Mouse (Mus musculus): Measurements from ENCODE around the gene Lrba. TPM values are rescaled to one million over a fixed set of nuclear protein-coding genes. Genes with fewer than 3 reads are reported as not detected.

Lrba gene
- 6.4 and 7.3 TPM in 2 replicates for polyA plus RNA-seq (2016; fragmentation: Nextera tagmentation; extraction: Ambion mirVana)

- peak; percentile 84 for ATAC-seq (ENCODE audit: insufficient number of reproducible peaks, insufficient read depth, low FRiP score, low TSS enrichment)
- WGBS = 1% methylated on average over 41 of the region's 55 CpGs
- 0 out of 2 replicates have a peak, but pooled peaks cover 4% of the 10 kb centered on the region for H3K4me1 ChIP-seq
Observed at GRCm38 (mm10) chr3:86224564-86225421, at the start of gene Lrba. Gene Lrba (plus strand): TSS chr3:86224680.

GRCm38 (mm10) chr3:86179714-86180113 lies 44.8 kb upstream of the Lrba start:
- no peaks in the 10 kb centered on the region for H3K4me1 ChIP-seq
- H3K4me2 ChIP-seq (replicated peaks) = no peak overlapping the region
- ATAC-seq (ENCODE audit: insufficient number of reproducible peaks, insufficient read depth, low FRiP score, low TSS enrichment) = no peak
- WGBS = 90% methylated on average over 7 of the region's 7 CpGs
- no peak overlapping the region for H3K4me3 ChIP-seq
- H3K36me3 ChIP-seq = no peaks in the 10 kb centered on the region
- H3K27me3 ChIP-seq = no peaks in the 10 kb centered on the region
- no peaks in the 10 kb centered on the region for H3K9me3 ChIP-seq
- no peak overlapping the region for H3K9ac ChIP-seq
- no peak overlapping the region for H3K27ac ChIP-seq

More at GRCm38 (mm10) chr3:86224564-86225421, at the start of gene Lrba:
- peak within 1 kb of the TSS; percentile 91 for H3K4me3 ChIP-seq
- no peaks in the 10 kb centered on the region for H3K36me3 ChIP-seq
- no peaks in the 10 kb centered on the region for H3K9me3 ChIP-seq
- peak within 1 kb of the TSS; percentile 73 for H3K9ac ChIP-seq
- H3K27ac ChIP-seq = peak within 1 kb of the TSS; percentile 90
- peak within 1 kb of the TSS; percentile 88 for H3K4me2 ChIP-seq (replicated peaks)
- H3K27me3 ChIP-seq = no peaks in the 10 kb centered on the region

- Histone ChIP-seq H3K36me3 (no peaks in the 10 kb centered on the region), H3K4me3 (no peak overlapping the region), H3K9ac (no peak overlapping the region), H3K9me3 (no peaks in the 10 kb centered on the region), H3K27ac (no peak overlapping the region), H3K4me1 (no peaks in the 10 kb centered on the region), H3K27me3 (no peaks in the 10 kb centered on the region), H3K4me2 (replicated peaks) (no peak overlapping the region)
- no peak for ATAC-seq (ENCODE audit: insufficient number of reproducible peaks, insufficient read depth, low FRiP score, low TSS enrichment)
- 75% methylated on average over 5 of the region's 5 CpGs for WGBS
Observed at GRCm38 (mm10) chr3:86181107-86181506, 43.4 kb upstream of the Lrba start.

GRCm38 (mm10) chr3:86184546-86184945 lies 39.9 kb upstream of the Lrba start:
- Histone ChIP-seq H3K9ac (no peak overlapping the region), H3K4me3 (no peak overlapping the region), H3K4me2 (replicated peaks) (no peak overlapping the region), H3K27me3 (no peaks in the 10 kb centered on the region), H3K36me3 (no peaks in the 10 kb centered on the region), H3K4me1 (peaks cover 10% of the 10 kb centered on the region; the same call in 1 of the 2 replicates), H3K9me3 (no peaks in the 10 kb centered on the region), H3K27ac (no peak overlapping the region)
- no peak for ATAC-seq (ENCODE audit: insufficient number of reproducible peaks, insufficient read depth, low FRiP score, low TSS enrichment)
- WGBS = 83% methylated on average over 7 of the region's 7 CpGs

GRCm38 (mm10) chr3:86187736-86188389 lies 36.6 kb upstream of the Lrba start:
- H3K9me3 ChIP-seq = no peaks in the 10 kb centered on the region
- H3K27ac ChIP-seq = no peak overlapping the region
- no peak overlapping the region for H3K9ac ChIP-seq
- H3K27me3 ChIP-seq = no peaks in the 10 kb centered on the region
- no peak for ATAC-seq (ENCODE audit: insufficient number of reproducible peaks, insufficient read depth, low FRiP score, low TSS enrichment)
- no peak overlapping the region for H3K4me3 ChIP-seq
- no peak overlapping the region for H3K4me2 ChIP-seq (replicated peaks)
- no peaks in the 10 kb centered on the region for H3K36me3 ChIP-seq
- peaks cover 10% of the 10 kb centered on the region; the same call in 1 of the 2 replicates for H3K4me1 ChIP-seq
- WGBS = 51% methylated on average over 5 of the region's 5 CpGs

GRCm38 (mm10) chr3:86195981-86196380 lies 28.5 kb upstream of the Lrba start:
- no peak for ATAC-seq (ENCODE audit: insufficient number of reproducible peaks, insufficient read depth, low FRiP score, low TSS enrichment)
- Histone ChIP-seq H3K9me3 (no peaks in the 10 kb centered on the region), H3K27me3 (no peaks in the 10 kb centered on the region), H3K4me2 (replicated peaks) (0 out of 2 replicates have a peak overlapping the region, but pooled peaks have one; percentile 15), H3K4me1 (0 out of 2 replicates have a peak, but pooled peaks cover 3% of the 10 kb centered on the region), H3K27ac (no peak overlapping the region), H3K9ac (no peak overlapping the region), H3K4me3 (no peak overlapping the region), H3K36me3 (no peaks in the 10 kb centered on the region)
- 52% methylated on average over 15 of the region's 15 CpGs for WGBS

- ATAC-seq (ENCODE audit: insufficient number of reproducible peaks, insufficient read depth, low FRiP score, low TSS enrichment) = no peak
- Histone ChIP-seq H3K27ac (no peak overlapping the region), H3K4me3 (no peak overlapping the region), H3K36me3 (no peaks in the 10 kb centered on the region), H3K27me3 (no peaks in the 10 kb centered on the region), H3K4me2 (replicated peaks) (no peak overlapping the region), H3K9me3 (no peaks in the 10 kb centered on the region), H3K4me1 (0 out of 2 replicates have a peak, but pooled peaks cover 3% of the 10 kb centered on the region), H3K9ac (no peak overlapping the region)
- 52% methylated on average over 3 of the region's 3 CpGs for WGBS
Observed at GRCm38 (mm10) chr3:86196471-86196870, 28.0 kb upstream of the Lrba start.

- Histone ChIP-seq H3K9ac (no peak overlapping the region), H3K4me2 (replicated peaks) (no peak overlapping the region), H3K27ac (no peak overlapping the region), H3K4me3 (no peak overlapping the region), H3K4me1 (no peaks in the 10 kb centered on the region), H3K27me3 (no peaks in the 10 kb centered on the region), H3K36me3 (no peaks in the 10 kb centered on the region), H3K9me3 (no peaks in the 10 kb centered on the region)
- no peak for ATAC-seq (ENCODE audit: insufficient number of reproducible peaks, insufficient read depth, low FRiP score, low TSS enrichment)
- 90% methylated on average over 1 of the region's 1 CpGs for WGBS
Observed at GRCm38 (mm10) chr3:86201645-86202175, 22.8 kb upstream of the Lrba start.

GRCm38 (mm10) chr3:86202449-86202848 lies 22.0 kb upstream of the Lrba start:
- no peaks in the 10 kb centered on the region for H3K9me3 ChIP-seq
- no peaks in the 10 kb centered on the region for H3K27me3 ChIP-seq
- H3K36me3 ChIP-seq = no peaks in the 10 kb centered on the region
- no peak for ATAC-seq (ENCODE audit: insufficient number of reproducible peaks, insufficient read depth, low FRiP score, low TSS enrichment)
- H3K4me2 ChIP-seq (replicated peaks) = no peak overlapping the region
- WGBS = 90% methylated on average over 3 of the region's 3 CpGs
- no peak overlapping the region for H3K9ac ChIP-seq
- H3K4me1 ChIP-seq = no peaks in the 10 kb centered on the region
- no peak overlapping the region for H3K27ac ChIP-seq
- H3K4me3 ChIP-seq = no peak overlapping the region

GRCm38 (mm10) chr3:86204608-86205358 lies 19.7 kb upstream of the Lrba start:
- Histone ChIP-seq H3K9me3 (no peaks in the 10 kb centered on the region), H3K4me2 (replicated peaks) (no peak overlapping the region), H3K4me3 (no peak overlapping the region), H3K9ac (no peak overlapping the region), H3K27me3 (no peaks in the 10 kb centered on the region), H3K36me3 (no peaks in the 10 kb centered on the region), H3K4me1 (no peaks in the 10 kb centered on the region), H3K27ac (no peak overlapping the region)
- 65% methylated on average over 6 of the region's 6 CpGs for WGBS
- no peak for ATAC-seq (ENCODE audit: insufficient number of reproducible peaks, insufficient read depth, low FRiP score, low TSS enrichment)

- no peaks in the 10 kb centered on the region for H3K9me3 ChIP-seq
- H3K9ac ChIP-seq = no peak overlapping the region
- 94% methylated on average over 2 of the region's 2 CpGs for WGBS
- H3K36me3 ChIP-seq = no peaks in the 10 kb centered on the region
- ATAC-seq (ENCODE audit: insufficient number of reproducible peaks, insufficient read depth, low FRiP score, low TSS enrichment) = no peak
- H3K4me1 ChIP-seq = no peaks in the 10 kb centered on the region
- no peaks in the 10 kb centered on the region for H3K27me3 ChIP-seq
- no peak overlapping the region for H3K4me2 ChIP-seq (replicated peaks)
- no peak overlapping the region for H3K4me3 ChIP-seq
- H3K27ac ChIP-seq = no peak overlapping the region
Observed at GRCm38 (mm10) chr3:86206556-86206955, 17.9 kb upstream of the Lrba start.

Data from embryonic facial prominence, embryonic 12.5 days (tissue).